Mouse (Mus musculus) cerebellum, postnatal 4 days (tissue): ENCODE results near the gene Sugct.
"Not testable (repeated sequence)": the region's sequence is repeated elsewhere in the genome, so short reads cannot be mapped to it uniquely, and the experiment has no call there.

Experiments
- DNase-seq, 2 experiments: peaks; one replicate each; pipeline ENCODE4 v3.0.0; 2022; ENCODE audit warnings: low spot score in 2 of 2, mixed read lengths in 1 of 2

Gene Sugct

DNA sequence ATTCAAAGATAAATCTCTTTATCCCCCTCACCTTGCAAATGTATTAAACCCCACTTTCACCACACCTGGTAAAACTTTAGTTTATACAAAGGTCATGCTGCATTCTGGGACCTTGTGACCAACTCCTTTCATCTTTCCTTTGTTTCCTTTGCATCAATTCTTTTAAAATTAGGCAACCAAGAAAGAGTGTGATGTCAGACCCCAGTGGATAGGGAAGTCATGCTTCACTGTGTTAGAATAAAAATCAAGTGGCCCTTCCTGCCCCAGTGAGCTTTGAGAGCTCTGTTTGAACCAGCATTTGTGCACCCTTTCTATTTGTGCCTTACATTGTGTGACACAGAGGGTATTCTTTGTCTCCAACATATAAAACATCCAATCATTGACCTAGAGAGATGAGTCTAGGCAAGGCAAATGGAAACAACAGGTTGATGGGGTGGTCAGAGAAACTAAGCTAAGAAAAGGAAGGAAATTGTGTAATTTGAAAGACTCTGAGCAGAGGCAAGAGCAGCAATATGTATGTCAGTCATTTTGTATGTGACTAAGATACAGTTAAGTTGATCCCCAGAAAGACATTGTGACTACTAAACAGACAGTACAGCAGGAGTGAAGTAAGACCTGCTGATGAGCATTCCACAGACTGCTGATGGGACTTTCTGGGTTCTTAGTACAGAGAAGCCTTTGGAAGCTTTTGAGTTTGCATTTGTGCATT lies 797.1 kb downstream of the Sugct start:
- DNase-seq: no peak

DNA sequence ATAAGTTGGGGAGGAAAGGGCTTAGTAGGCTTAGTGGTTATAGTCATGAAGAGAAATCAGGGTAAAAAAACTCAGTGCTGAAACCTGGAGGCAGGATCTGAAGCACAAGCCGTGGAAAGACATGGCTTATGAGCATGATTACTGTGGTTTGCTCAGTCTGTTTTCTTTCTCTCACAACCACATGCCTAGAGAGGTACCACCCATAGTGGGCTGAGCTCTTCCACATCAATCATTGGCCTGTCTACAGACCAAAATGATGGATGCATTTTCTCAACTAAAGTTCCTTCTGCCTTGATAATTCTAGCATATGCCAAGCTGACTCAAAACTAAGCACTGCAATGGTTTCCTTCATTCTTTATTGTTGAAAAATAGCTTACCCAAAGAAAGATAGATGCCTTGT lies 817.3 kb downstream of the Sugct start:
- no peak for DNase-seq

DNA sequence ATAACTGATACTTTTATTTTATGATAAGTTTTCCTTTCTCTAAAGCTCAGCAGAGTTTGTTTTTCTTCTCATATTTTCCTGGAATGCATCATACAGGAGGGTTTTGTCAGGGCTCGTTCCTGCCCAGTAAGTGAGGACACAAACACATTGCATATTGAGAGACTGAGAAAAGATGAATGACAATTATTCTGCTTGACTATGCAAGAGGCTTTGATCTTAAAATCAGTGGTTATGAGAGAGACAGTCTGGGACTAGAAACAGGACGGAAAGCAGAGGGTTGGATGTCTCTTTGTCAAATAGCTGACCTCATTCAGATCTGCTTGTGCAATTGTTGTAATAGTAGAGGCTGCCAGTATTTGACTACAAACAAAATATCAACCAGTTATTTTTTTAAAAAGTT lies 835.4 kb downstream of the Sugct start:
- DNase-seq: no peak

DNA sequence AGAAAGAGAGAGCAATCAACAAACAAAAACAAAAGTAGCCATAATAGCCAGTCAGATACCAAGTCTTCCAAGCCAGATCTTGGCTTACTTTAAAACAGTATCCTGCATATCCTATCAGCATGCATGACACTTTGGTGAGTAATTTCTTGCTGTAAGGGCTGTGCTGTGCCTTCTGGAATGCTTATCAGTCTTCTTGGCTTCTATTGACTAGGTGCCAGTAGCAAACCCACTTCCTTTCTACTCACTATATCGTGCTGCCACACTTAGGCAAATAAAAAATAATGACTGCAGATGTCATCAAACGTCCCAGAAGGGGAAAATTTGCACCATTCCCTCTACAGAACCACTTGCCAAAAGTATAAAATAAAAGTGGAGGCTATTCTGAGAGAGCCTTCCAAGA lies 848.1 kb downstream of the Sugct start:
- DNase-seq: no peak

DNA sequence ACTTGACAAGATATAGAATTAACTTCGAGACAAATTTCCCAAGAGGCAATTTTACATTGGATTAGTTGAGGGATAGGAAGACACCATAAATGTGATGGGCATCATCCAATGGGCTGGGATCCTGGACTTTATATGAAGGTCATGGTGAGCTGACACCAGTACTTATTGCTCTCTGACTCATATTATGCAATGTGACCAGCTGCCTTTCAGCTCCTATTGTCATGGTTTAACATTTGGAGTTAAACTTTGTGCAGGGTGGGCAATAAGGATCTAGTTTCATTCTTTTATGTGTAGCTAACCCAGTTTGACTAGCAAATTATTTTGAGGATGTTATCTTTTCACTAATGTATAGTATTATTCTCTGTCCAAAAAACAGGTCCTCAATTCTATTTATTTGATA lies 854.4 kb downstream of the Sugct start:
- no peak for DNase-seq

DNA sequence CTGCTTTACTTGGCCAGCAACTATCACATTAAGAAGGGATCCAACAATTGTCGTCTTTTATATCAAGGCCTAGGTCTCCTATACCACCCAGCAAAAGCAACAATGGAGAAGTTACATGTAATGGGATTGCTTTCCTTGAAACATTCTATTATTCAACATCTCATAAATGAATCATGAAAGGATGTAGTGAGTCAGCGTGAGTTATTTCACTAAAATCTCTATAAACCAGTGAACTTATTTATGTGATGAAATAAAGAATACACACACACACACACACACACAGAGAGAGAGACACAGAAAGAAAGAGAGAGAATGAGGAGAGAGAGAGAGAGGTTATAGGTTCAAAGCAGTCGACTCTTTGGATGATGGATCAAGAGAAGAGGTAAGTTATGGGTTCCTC lies 856.9 kb downstream of the Sugct start:
- DNase-seq: no peak

DNA sequence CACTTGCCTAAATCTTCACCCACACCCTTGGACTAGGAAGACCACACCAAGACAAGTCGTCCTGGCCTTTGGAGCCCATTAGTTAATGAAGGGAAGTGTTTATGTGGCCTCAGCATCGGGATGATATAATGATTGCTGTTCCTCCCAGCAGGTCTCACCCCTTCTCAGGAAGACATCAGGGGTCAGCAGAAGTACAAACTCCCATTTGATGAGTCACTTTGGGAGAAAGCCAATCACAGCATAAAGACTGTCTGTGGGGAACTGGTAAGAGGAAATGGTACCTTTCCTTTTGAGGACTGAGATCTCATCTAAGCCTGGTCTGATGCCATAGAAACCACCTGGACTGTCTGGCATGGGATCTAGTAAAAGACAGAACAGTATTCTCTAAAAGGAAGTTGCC lies 860.2 kb downstream of the Sugct start:
- DNase-seq: no peak

DNA sequence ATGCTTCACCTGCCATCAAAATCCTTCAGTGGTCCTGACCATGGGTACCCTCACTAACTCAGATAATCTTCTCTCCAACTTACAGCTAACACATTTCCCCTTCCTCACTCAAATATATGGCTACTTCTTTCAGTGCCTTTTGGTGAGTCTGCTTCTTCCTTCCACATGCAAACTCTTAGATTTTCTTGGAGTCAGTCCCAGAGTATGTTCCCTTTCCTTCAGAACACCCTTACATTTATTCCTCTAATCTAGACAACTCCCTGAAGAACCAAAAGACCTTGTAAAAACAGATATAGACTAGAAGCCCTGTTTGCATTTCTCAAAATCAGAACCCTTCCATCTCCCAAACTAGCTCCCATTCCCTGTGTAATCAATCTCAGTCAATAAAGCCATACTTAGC lies 862.3 kb downstream of the Sugct start:
- DNase-seq: no peak

DNA sequence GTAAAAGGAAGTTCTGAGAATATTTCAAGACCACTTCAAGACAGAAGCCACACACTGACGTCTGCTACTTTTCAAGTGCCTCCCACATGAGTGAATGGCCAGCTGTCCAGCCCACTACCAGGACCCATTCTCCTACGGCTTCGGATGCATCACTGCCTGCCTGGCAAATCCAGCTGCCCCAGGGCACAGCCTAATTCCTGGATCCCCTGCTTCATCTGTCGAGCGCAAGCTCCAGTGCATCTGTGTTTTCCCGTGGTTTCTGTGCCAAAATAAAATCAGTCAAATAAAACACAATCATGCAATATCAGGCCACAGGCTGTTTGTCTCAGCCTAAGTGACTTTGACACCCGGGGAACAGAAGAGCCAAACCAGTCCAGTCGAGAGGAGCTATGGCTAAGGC lies 863.5 kb downstream of the Sugct start:
- peak in 1 of 2 experiments; percentile 4 for DNase-seq

DNA sequence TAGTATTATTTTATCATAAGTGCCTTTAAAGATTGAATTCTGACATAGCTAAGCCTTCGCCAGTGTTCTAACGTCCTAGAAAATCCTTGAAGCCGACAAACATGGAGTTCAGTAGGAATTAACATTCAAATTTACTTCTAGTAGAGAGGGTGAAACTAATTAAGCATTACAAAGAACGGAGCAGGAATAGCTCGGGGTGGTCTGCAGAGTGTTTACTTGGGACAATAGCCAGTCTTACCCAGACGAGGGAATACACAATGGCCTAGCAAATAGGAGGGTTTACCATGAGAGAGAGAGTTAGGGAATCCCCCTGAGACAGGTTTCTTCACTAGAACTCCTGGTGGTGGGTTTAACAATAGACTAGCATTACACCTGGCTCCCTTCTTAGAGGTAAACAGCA lies 865.1 kb downstream of the Sugct start:
- DNase-seq: not testable (repeated sequence)

DNA sequence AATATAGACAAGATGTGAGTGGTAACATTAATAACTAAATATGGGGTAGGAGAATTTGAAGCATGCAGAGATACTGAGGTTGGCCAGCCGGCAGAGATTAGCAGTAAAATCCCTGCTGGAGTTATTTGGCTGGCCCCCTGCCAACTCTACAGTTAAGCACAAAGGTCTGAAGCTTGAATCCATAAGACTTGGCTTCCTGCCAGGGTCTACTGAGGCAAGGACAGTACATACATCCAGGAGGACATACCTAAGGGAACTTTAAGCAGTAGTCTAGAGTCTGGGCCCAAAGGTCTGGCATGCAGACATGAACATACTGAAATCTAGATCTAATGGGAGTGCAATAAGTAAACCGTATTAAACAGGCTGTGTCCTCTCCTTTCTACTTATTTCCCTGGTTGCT lies 865.8 kb downstream of the Sugct start:
- DNase-seq: no peak

DNA sequence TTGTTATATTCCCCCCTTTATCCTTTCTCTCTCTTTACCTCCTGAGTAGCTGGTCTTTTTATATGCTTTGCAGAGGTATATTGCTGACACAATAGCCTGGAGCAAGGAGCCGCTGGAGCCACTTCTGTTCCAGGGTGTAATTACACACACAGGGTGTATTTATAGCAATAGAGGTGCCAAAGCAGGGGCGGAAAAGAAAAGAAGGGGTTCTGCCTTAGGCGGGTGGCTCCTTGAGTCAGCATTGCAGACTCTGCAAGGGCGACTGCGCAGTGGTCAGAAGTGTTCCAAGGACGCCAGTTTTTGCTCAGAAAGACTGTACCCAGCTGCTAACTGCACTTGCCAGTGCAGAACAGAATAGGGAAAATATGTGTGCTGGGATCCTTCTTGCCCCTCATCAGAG lies 869.7 kb downstream of the Sugct start:
- no peak for DNase-seq

DNA sequence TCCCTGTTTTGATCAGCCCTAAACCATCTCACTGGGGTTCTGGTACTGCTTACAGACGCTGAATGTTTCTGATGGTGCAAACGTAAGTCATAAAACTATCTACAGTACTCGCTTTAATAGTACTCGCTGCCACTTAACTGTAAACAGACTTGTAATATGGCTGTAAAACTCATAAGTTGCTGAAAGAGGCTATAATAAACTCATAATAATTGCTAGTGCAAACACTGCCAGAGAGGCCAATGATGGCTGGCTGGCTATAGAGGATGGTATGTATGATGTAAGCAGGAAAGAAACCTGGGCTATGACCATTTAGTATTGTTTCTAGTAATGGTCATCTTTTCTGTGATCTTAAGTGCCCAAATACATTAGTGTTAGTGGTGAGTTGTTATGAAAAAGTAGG lies 873.6 kb downstream of the Sugct start:
- no peak for DNase-seq

DNA sequence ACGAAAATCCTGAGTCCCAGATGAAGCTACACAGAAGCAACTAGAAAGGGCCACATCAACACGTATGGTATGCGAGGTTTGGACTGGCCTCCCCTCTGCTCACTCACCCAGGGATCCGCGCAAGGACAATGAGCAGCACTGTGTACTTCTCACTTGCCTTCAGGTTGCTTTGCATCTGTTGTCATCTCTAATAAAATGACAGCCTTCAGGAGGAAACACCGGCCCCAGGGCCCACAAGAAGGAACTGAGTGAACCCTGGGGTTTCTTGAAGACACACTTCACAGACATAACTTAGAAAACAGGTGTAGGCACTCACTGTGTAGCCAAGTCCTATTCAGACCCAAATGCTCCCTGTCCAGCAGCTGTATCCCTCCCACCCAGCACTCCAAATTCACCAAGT lies 877.9 kb downstream of the Sugct start:
- no peak for DNase-seq

DNA sequence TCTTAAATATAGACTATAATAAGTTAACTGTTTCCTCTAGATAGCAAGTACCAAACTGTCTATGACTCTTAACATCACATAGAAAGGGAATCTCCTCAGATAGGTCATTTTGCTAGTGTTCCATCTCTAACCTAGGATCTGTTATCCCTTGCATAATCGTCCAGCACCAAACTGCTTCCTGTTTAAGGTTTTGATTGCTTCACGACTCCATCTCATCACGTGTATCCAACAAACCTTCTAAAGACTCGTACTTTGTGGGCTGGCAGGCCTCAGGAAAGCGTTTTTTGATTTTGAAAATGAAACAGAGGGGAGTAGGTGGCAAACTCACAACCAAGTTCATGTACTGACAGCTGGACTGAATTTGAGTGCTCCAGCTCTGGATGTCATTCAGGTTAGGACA lies 878.6 kb downstream of the Sugct start:
- no peak for DNase-seq

DNA sequence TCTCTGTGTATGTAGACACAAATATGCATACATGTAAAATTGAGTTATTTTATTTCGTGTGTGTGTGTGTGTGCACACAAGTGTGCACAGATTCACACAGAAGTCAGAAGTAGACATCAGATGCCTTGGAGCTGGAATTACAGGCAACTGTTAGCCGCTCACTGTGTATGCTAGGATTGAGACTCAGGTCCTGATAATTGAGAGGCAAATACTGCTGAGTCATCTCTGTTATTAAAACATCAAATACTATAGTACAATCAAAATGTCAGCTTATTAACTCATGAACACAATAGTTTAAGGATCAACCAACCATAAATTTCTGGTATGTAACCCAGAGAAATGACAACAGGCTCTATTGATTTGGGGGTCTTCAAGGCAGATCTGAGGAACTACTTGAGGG lies 883.1 kb downstream of the Sugct start:
- DNase-seq: no peak
